Mouse (Mus musculus) C2C12 (cell line): ENCODE data around the gene Nos2. TPM values are rescaled to one million over a fixed set of nuclear protein-coding genes. Genes with fewer than 3 reads are reported as not detected.

Source experiments
- H3K27me3 ChIP-seq: one replicate; pipeline ENCODE4 v1.6.1; 2011; ENCODE audit not compliant: control insufficient read depth, insufficient read depth, insufficient read length
- H3K36me3 ChIP-seq: one replicate; pipeline ENCODE4 v1.6.1; 2011; ENCODE audit not compliant: control insufficient read depth, insufficient read depth
- H3K4me3 ChIP-seq: one replicate; pipeline ENCODE4 v1.5.1; 2011; ENCODE audit warnings: mild to moderate bottlenecking, control low read depth; ENCODE audit not compliant: poor library complexity, insufficient read depth, severe bottlenecking
- H3K79me2 ChIP-seq: one replicate; pipeline ENCODE4 v1.6.1; 2011; ENCODE audit not compliant: control insufficient read depth, insufficient read depth
- H3K79me3 ChIP-seq: one replicate; pipeline ENCODE4 v1.6.1; 2011; ENCODE audit warnings: low read depth, control low read depth
- H3ac ChIP-seq: one replicate; pipeline ENCODE3; 2011; ENCODE audit warnings: low read depth; ENCODE audit not compliant: control insufficient read depth, insufficient read length
- CEBPB ChIP-seq: IDR thresholded peaks from one replicate; pipeline ENCODE4 v1.6.1; 2011; ENCODE audit warnings: low read depth, mild to moderate bottlenecking, control low read depth, moderate library complexity
- CTCF ChIP-seq: IDR thresholded peaks from one replicate; pipeline ENCODE4 v1.5.1; 2011; ENCODE audit not compliant: control insufficient read depth, insufficient read depth, insufficient read length
- FOSL1 ChIP-seq: IDR thresholded peaks from one replicate; pipeline ENCODE4 v1.8.0; 2011; ENCODE audit warnings: mild to moderate bottlenecking, low read length; ENCODE audit not compliant: poor library complexity, insufficient read depth, severe bottlenecking
- MAX ChIP-seq: IDR thresholded peaks from one replicate; pipeline ENCODE4 v1.6.1; 2011; ENCODE audit warnings: mild to moderate bottlenecking, control low read depth
- MYOD1 ChIP-seq: IDR thresholded peaks from one replicate; pipeline ENCODE4 v1.6.1; 2011; ENCODE audit warnings: low read depth; ENCODE audit not compliant: control insufficient read depth, insufficient read length
- MYOG ChIP-seq: IDR thresholded peaks from one replicate; pipeline ENCODE4 v1.6.1; 2011; ENCODE audit not compliant: control insufficient read depth, insufficient read length; ENCODE audit errors: extremely low read depth
- USF1 ChIP-seq: IDR thresholded peaks from one replicate; pipeline ENCODE4 v1.6.1; 2011; ENCODE audit warnings: low read depth, mild to moderate bottlenecking, control low read depth, moderate library complexity
- long read RNA-seq, 2 experiments: library from polyadenylated mRNA; unstranded; transcript quantifications; one replicate each; pipeline ENCODE4 v2.0.0; 2019 to 2020
- polyA plus RNA-seq: library from polyadenylated mRNA; unstranded; fragments of >200 nt; fragmentation: generic; extraction: Trizol; gene quantifications from one replicate; pipeline ENCODE4 v1.2.1, GENCODE M21; 2012; ENCODE audit warnings: missing spikeins

Gene Nos2
- polyA plus RNA-seq: 0.02 TPM
- long read RNA-seq, experiment 1: 0 reads
- long read RNA-seq, experiment 2: 0 reads

DNA sequence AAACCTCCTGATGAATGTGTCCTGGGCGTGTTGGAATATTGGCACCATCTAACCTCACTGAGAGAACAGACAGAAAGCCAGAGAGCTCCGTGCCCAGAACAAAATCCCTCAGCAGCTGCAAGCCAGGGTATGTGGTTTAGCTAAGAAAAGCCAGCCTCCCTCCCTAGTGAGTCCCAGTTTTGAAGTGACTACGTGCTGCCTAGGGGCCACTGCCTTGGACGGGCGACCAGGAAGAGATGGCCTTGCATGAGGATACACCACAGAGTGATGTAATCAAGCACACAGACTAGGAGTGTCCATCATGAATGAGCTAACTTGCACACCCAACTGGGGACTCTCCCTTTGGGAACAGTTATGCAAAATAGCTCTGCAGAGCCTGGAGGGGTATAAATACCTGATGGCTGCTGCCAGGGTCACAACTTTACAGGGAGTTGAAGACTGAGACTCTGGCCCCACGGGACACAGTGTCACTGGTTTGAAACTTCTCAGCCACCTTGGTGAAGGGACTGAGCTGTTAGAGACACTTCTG lies at the start of gene Nos2:
Nos2 (plus strand) TSS at position 377 of the 529 bp plus-strand sequence.
- Histone ChIP-seq H3K79me3 (no peaks in the 10 kb centered on the region), H3K36me3 (no peaks in the 10 kb centered on the region), H3ac (no peak within 1 kb of the TSS), H3K79me2 (no peaks in the 10 kb centered on the region), H3K4me3 (no peak within 1 kb of the TSS), H3K27me3 (peaks cover 18% of the 10 kb centered on the region)
- no peak for TF ChIP-seq CTCF
- TF ChIP-seq MAX: no peak
- TF ChIP-seq USF1: no peak
- TF ChIP-seq MYOD1: no peak
- no peak for TF ChIP-seq CEBPB
- no peak for TF ChIP-seq FOSL1
- TF ChIP-seq MYOG: no peak

DNA sequence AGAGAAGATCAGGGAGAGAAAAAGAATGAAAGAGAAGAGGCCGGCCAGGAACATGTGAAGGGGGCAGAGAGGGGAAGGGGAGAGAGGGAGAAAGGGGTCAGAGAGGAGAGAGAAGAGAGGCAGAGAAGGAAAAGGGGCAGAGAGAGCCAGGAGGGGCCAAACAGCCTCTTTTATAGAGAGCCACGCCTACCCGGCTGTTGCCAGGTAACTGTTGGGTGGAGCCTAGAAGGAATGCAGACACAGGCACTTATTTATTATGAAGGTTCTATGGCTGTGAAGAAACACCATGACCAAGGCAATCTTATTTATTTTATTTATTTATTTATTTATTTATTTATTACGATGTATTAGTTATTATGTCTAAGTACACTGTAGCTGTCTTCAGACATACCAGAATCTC lies 49.7 kb upstream of the Nos2 start:
- no peaks in the 10 kb centered on the region for H3K36me3 ChIP-seq
- H3K4me3 ChIP-seq: no peak overlapping the region
- no peaks in the 10 kb centered on the region for H3K79me3 ChIP-seq
- no peaks in the 10 kb centered on the region for H3K79me2 ChIP-seq
- no peaks in the 10 kb centered on the region for H3K27me3 ChIP-seq
- TF ChIP-seq MYOD1 (no peak), FOSL1 (no peak), CTCF (no peak), MAX (no peak), USF1 (no peak), MYOG (no peak), CEBPB (no peak)
- no peak overlapping the region for H3ac ChIP-seq

DNA sequence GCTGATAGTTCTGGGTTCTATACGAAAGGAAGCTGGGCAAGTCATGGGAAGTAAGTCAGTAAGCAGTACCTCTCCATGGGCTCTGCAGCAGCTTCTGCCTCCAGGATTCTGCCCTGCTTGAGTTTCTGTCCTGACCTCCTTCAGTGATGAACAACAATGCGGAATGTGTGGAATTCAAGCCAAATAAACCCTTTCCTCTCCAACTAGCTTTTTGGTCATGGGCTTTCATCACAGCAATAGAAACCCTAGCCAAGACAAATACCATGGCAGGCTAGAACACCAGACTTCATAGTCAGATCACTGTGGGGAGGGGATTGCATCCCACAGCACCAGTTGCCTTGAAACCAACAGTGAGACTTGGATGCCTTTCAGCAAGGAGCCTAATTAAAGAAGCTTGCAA lies 47.8 kb upstream of the Nos2 start:
- H3K27me3 ChIP-seq: no peaks in the 10 kb centered on the region
- H3K79me2 ChIP-seq: no peaks in the 10 kb centered on the region
- H3ac ChIP-seq: no peak overlapping the region
- TF ChIP-seq MAX (no peak), CTCF (no peak), MYOG (no peak), USF1 (no peak), FOSL1 (no peak), MYOD1 (no peak), CEBPB (no peak)
- H3K79me3 ChIP-seq: no peaks in the 10 kb centered on the region
- no peak overlapping the region for H3K4me3 ChIP-seq
- no peaks in the 10 kb centered on the region for H3K36me3 ChIP-seq

DNA sequence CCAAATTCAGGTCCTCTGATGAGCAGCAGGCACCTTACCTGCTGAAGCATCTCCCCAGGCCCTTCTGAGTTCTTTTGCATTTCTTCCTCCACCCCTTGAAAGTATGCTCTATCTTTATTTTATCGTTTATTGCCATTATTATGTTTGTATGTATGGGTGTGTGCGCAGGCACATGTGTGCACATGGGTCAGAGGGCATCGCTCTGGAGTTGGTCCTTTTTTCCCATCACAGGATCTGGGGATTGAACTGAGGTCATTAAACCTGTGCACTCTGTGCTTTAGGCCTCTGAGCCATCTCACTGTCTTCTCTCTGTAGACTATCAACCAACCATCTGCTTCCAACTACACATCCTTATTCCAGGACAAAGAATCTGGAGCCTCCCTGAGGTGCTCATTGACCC lies 40.9 kb upstream of the Nos2 start:
- H3K79me3 ChIP-seq: no peaks in the 10 kb centered on the region
- no peak overlapping the region for H3ac ChIP-seq
- H3K36me3 ChIP-seq: no peaks in the 10 kb centered on the region
- no peak for TF ChIP-seq MAX
- TF ChIP-seq MYOG: no peak
- no peak for TF ChIP-seq CEBPB
- no peak for TF ChIP-seq USF1
- TF ChIP-seq MYOD1: no peak
- no peak for TF ChIP-seq CTCF
- no peak for TF ChIP-seq FOSL1
- H3K27me3 ChIP-seq: no peaks in the 10 kb centered on the region
- H3K79me2 ChIP-seq: no peaks in the 10 kb centered on the region
- H3K4me3 ChIP-seq: no peak overlapping the region

DNA sequence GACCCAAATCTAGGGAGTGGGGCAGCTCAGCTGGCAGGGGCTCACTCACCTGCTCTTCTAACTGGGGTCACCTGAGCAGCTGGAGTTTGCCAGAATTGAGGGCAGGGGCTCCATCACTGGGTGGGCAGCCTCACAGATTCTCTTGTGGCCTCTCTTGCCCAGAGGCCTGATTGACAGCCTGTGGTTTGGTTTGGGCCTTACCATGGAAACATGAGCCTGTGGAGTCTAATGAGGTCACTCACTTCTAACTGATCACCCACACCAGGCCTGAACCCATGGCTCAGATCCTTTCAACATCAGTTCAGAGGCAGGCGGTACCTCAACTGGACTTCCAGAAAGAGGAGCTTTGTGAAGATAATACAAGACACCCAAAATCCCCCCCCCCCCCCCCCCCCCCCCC lies 33.9 kb upstream of the Nos2 start:
- H3ac ChIP-seq: no peak overlapping the region

More for the DNA sequence above, 33.9 kb upstream of the Nos2 start:
- Histone ChIP-seq H3K79me3 (no peaks in the 10 kb centered on the region), H3K36me3 (no peaks in the 10 kb centered on the region), H3K4me3 (no peak overlapping the region), H3K79me2 (no peaks in the 10 kb centered on the region), H3K27me3 (no peaks in the 10 kb centered on the region)
- no peak for TF ChIP-seq MAX
- TF ChIP-seq CTCF: no peak
- no peak for TF ChIP-seq USF1
- no peak for TF ChIP-seq MYOD1
- no peak for TF ChIP-seq MYOG
- no peak for TF ChIP-seq FOSL1
- no peak for TF ChIP-seq CEBPB
